Mouse (Mus musculus): ENCODE data around the gene Clba1. TPM values are rescaled to one million over a fixed set of nuclear protein-coding genes. Genes with fewer than 3 reads are reported as not detected.

The Clba1 gene
- polyA plus RNA-seq, 1 experiment, result 77.8 TPM

DNA sequence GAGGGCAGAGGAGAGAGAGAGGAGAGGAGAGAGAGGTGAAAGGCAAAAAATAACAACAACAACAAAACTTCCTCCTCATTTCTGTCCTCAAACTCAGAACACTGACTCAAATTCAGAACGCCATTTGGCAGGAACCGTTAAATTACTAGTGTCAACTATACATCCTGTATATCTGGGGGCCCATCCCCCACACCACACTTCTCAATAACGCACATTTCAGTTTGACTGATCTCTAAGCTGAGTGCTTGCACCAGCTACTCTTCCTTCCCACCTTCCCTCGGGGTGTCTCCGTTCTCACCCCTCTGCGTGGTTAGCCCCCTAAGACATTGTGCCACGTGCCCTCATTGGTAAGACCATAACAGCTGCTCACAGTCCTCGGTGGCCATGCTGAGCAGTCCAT, 51.2 kb downstream of the Clba1 start:
- TF ChIP-seq CTCF (IDR thresholded peaks at IDR 0.05; ENCODE audit: control insufficient read depth, insufficient read depth, insufficient replicate concordance, low read depth, low read length) (no peak), POLR2A (IDR thresholded peaks at IDR 0.05; ENCODE audit: control insufficient read depth, low read depth, low read length) (no peak)
- no peaks in the 10 kb centered on the region for H3K36me3 ChIP-seq (ENCODE audit: control insufficient read depth, insufficient read depth, low read length)
- H3K4me1 ChIP-seq (ENCODE audit: control insufficient read depth, insufficient read depth, low read length), result no peaks in the 10 kb centered on the region
- H3K27me3 ChIP-seq (ENCODE audit: control insufficient read depth, insufficient read depth, low read length), result no peaks in the 10 kb centered on the region
- H3K4me3 ChIP-seq (ENCODE audit: control insufficient read depth, low read depth, low read length), result no peak overlapping the region
- no peak overlapping the region for H3K27ac ChIP-seq (ENCODE audit: control insufficient read depth, insufficient read depth, low read depth, low read length)

DNA sequence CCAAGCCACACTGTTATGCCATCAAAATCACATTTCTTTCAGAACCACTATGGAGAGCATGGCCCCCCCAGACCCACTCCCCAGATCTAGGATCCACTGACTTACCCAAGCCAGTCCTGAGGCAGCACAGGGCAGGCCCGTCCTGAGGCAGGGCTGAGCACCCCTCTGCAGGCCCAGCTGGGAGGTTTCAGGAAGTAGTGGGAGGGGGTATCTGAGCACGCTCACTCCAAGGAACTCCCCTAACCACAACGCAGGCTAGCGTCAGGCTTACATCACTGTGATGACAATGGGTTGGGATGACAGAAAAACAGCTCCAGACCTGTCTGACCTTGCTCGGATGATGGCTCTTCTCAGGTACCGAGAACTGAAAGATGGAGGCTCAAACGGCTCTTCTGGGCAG, 52.0 kb downstream of the Clba1 start:
- Histone ChIP-seq H3K27ac (ENCODE audit: control insufficient read depth, insufficient read depth, low read depth, low read length) (no peak overlapping the region), H3K27me3 (ENCODE audit: control insufficient read depth, insufficient read depth, low read length) (no peaks in the 10 kb centered on the region), H3K36me3 (ENCODE audit: control insufficient read depth, insufficient read depth, low read length) (no peaks in the 10 kb centered on the region), H3K4me3 (ENCODE audit: control insufficient read depth, low read depth, low read length) (no peak overlapping the region), H3K4me1 (ENCODE audit: control insufficient read depth, insufficient read depth, low read length) (no peaks in the 10 kb centered on the region)
- no peak for TF ChIP-seq CTCF (IDR thresholded peaks at IDR 0.05; ENCODE audit: control insufficient read depth, insufficient read depth, insufficient replicate concordance, low read depth, low read length)
- no peak for TF ChIP-seq POLR2A (IDR thresholded peaks at IDR 0.05; ENCODE audit: control insufficient read depth, low read depth, low read length)

DNA sequence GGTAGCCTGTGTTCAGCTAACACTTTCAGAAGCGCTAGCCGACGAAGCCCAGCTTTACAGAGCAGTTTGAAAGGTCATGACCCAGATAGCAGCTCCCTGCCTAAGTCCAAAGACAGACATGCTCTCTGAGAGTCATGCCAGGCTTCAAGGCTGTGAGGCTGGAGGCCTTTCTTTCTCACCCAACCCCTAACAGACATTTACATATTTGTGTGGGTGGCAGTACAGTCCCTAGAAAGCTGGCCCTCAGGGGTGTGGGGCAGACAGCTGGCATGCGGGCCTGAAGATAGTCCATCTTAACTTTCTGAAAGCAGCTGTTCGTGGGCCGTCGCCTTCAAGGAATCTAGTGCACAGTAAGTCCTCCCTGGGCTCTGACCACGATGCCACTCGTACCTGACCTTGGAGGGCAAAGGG, 53.2 kb downstream of the Clba1 start:
- H3K4me3 ChIP-seq (ENCODE audit: control insufficient read depth, low read depth, low read length), result no peak overlapping the region
- no peaks in the 10 kb centered on the region for H3K27me3 ChIP-seq (ENCODE audit: control insufficient read depth, insufficient read depth, low read length)
- H3K4me1 ChIP-seq (ENCODE audit: control insufficient read depth, insufficient read depth, low read length), result no peaks in the 10 kb centered on the region
- no peaks in the 10 kb centered on the region for H3K36me3 ChIP-seq (ENCODE audit: control insufficient read depth, insufficient read depth, low read length)
- H3K27ac ChIP-seq (ENCODE audit: control insufficient read depth, insufficient read depth, low read depth, low read length), result no peak overlapping the region
- no peak for TF ChIP-seq POLR2A (IDR thresholded peaks at IDR 0.05; ENCODE audit: control insufficient read depth, low read depth, low read length)
- no peak for TF ChIP-seq CTCF (IDR thresholded peaks at IDR 0.05; ENCODE audit: control insufficient read depth, insufficient read depth, insufficient replicate concordance, low read depth, low read length)

DNA sequence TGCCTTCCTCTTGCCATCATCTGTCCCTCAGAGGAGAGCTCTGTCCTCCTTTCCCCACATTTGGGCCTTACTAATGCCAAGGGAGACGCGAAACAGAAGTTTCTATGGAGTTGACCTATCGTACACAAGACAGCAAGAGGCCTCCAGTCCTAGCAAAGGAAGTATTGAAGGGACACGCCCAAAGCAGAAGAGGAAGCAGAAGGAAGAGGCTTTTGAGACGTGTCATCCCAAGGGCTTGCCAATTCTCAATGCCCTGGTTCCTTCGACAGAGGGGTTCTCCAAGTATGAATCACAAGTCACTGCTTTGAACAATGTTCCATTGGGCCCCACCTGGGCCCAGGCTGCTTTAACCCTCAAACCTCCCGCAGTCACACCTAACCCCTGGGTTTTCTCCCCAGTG, 56.1 kb downstream of the Clba1 start:
- Histone ChIP-seq H3K4me1 (ENCODE audit: control insufficient read depth, insufficient read depth, low read length) (no peaks in the 10 kb centered on the region), H3K4me3 (ENCODE audit: control insufficient read depth, low read depth, low read length) (no peak overlapping the region), H3K27me3 (ENCODE audit: control insufficient read depth, insufficient read depth, low read length) (no peaks in the 10 kb centered on the region), H3K36me3 (ENCODE audit: control insufficient read depth, insufficient read depth, low read length) (no peaks in the 10 kb centered on the region), H3K27ac (ENCODE audit: control insufficient read depth, insufficient read depth, low read depth, low read length) (no peak overlapping the region)
- TF ChIP-seq POLR2A (IDR thresholded peaks at IDR 0.05; ENCODE audit: control insufficient read depth, low read depth, low read length) (no peak), CTCF (IDR thresholded peaks at IDR 0.05; ENCODE audit: control insufficient read depth, insufficient read depth, insufficient replicate concordance, low read depth, low read length) (no peak)

Other genes starting within 250 kb of the Clba1 start
- gene Inf2, start 220.2 kb upstream of the Clba1 start, polyA plus RNA-seq (2012; rRNA removed), result 2.9 TPM in 2 replicates
- 7.9 and 8.9 TPM in 2 replicates for gene Adssl1, start 188.9 kb upstream of the Clba1 start, polyA plus RNA-seq (2012; rRNA removed)
- 36.0 and 41.7 TPM in 2 replicates for gene Siva1, start 164.3 kb upstream of the Clba1 start, polyA plus RNA-seq (2012; rRNA removed)
- gene Akt1, start 134.1 kb upstream of the Clba1 start, polyA plus RNA-seq (2012; rRNA removed), result 28.3 and 29.1 TPM in 2 replicates
- 49.9 and 55.5 TPM in 2 replicates for gene Zbtb42, start 130.1 kb upstream of the Clba1 start, polyA plus RNA-seq (2012; rRNA removed)
- gene Cep170b, start 88.5 kb upstream of the Clba1 start, polyA plus RNA-seq (2012; rRNA removed), result 27.4 and 28.8 TPM in 2 replicates
- 4.0 TPM in 2 replicates for gene Pld4, start 48.3 kb upstream of the Clba1 start, polyA plus RNA-seq (2012; rRNA removed)
- 1.2 TPM in 2 replicates for gene Ahnak2, start 6.3 kb upstream of the Clba1 start, polyA plus RNA-seq (2012; rRNA removed)
- 23.7 and 23.9 TPM in 2 replicates for gene Cdca4, start 20.5 kb downstream of the Clba1 start, polyA plus RNA-seq (2012; rRNA removed)
- 1.7 and 1.9 TPM in 2 replicates for gene Gpr132, start 59.3 kb downstream of the Clba1 start, polyA plus RNA-seq (2012; rRNA removed)
- gene Jag2, start 120.8 kb downstream of the Clba1 start, polyA plus RNA-seq (2012; rRNA removed), result 9.4 and 10.9 TPM in 2 replicates
- 14.8 and 15.6 TPM in 2 replicates for gene Nudt14, start 133.2 kb downstream of the Clba1 start, polyA plus RNA-seq (2012; rRNA removed)
- 5.5 and 7.5 TPM in 2 replicates for gene Btbd6, start 167.5 kb downstream of the Clba1 start, polyA plus RNA-seq (2012; rRNA removed)
- 67.1 and 67.8 TPM in 2 replicates for gene Brf1, start 191.8 kb downstream of the Clba1 start, polyA plus RNA-seq (2012; rRNA removed)
- 216 and 228 TPM in 2 replicates for gene Pacs2, start 205.6 kb downstream of the Clba1 start, polyA plus RNA-seq (2012; rRNA removed)

Measured in testis, adult 2 months (tissue).